Mouse (Mus musculus): ENCODE measurements at regions not wholly inside any gene's neighbourhood (a gene's known extent, or its start where the extent isn't known, plus 50 kb on each side); places are given as distances from the start of the nearest gene placed in this dataset.

- TF ChIP-seq CTCF (IDR thresholded peaks at IDR 0.05; ENCODE audit: control insufficient read depth, insufficient read depth, insufficient replicate concordance, low read depth, low read length) (no peak), POLR2A (IDR thresholded peaks at IDR 0.05; ENCODE audit: control insufficient read depth, low read depth, low read length) (no peak)
Measured at GRCm38 (mm10) chr13:59943020-59943419, 120.1 kb upstream of the Tut7 start.

All from testis, adult 2 months (tissue).